Mouse (Mus musculus): ENCODE measurements around the gene Grid2.

The Grid2 gene

DNA sequence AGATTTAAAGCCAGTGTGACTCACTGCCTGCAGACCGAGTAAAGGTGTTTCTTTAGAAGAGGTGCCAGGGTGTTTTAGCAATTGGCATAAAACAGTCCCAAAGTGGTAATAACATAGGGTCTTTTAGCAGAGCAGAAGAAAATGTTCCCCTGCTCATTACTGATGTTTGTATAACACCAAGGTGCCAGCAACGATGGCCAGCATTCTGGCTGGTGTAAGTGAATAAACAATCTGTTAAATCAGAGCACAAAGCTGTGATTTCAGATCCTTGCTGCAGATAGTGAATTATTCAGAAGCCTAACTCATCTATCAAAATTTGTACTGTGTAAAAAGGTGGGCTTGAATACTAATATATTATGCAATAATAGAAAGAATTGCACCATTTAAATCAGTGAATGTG, 353.9 kb downstream of the Grid2 start:
- DNase-seq (ENCODE audit: low spot score): no peak

DNA sequence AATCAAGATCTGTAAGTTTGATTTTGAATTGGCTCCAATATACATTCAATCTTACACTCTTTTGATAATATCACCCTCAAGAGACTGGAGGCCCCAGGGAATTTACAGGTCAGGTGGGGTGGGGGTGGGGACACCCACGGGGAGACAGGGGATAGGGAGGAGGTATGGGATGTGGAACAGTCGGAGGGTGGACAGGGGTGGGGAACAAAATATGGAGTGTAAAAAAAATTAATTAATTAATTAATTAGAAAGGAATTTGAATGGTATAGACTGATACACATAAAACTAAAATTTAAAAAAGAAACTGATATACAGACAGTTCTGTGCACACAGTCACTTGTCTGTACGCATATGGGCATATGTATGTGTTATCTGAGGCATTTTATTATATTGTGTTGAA, 380.3 kb downstream of the Grid2 start:
- no peak for DNase-seq (ENCODE audit: low spot score)

DNA sequence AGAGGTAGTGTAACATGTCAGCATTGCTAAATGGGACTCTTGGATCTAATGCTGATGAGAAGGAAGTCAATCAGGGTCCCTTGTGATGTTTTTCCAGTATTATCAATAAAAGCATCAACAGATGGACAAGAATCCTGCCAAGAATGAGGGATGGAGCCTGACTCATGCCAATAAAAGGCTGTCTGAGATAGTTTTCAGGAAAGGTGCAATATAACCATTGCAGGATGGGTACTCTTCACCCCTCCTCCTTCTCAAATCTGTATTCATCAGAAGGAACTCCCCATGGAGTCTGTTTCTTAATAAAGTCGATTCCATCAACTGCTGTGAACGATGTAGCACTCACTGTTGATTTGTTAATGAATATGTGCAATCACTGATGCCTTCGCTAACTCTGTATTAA, 403.7 kb downstream of the Grid2 start:
- DNase-seq (ENCODE audit: low spot score): no peak

DNA sequence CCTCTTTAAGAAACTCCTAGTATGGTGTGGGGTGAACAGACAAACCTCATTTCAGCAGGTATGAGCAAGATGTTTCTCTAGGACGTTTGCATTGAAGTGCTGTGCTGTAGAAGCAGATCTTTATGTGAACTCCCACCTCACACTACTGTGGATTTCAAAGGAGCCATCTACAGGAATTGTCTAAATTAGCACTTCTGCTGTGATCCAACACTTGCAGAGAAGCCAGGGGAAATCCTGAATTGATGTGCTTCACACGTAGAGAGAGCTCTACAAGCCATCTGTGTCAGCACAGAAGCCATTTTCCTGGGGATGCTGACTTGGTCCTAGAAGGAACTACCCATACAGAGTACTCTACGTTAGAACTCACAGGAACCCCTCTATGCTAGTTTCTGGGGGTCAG, 430.0 kb downstream of the Grid2 start:
- DNase-seq (ENCODE audit: low spot score): no peak

- DNase-seq (ENCODE audit: low spot score): no peak
These were observed 446.0 kb downstream of the Grid2 start for GRCm38 (mm10) chr6:63701684-63702083.

- no peak for DNase-seq (ENCODE audit: low spot score)
These were observed 478.1 kb downstream of the Grid2 start for GRCm38 (mm10) chr6:63733740-63734139.

DNA sequence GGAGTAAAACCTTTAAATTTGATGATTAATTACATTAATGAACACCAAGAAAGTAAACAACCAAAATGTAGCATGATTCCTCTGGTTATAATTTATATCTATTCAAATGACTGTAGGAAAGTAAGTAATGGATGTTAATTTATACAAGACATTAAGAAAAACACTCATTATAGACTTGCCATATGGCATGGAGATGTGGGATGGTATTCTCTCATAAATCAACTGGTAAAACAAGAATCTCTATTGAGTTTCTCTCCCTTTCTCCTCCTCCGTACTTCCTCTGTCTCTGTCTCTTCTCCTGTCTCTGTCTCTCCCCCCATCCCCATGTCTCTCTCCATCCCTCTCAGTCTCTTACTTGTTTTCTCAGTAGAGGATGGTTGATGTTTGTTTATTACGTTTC, 506.9 kb downstream of the Grid2 start:
- no peak for DNase-seq (ENCODE audit: low spot score)

GRCm38 (mm10) chr6:63794679-63795078, 539.0 kb downstream of the Grid2 start:
- DNase-seq (ENCODE audit: low spot score): no peak

- DNase-seq (ENCODE audit: low spot score): no peak
These were observed 564.6 kb downstream of the Grid2 start for GRCm38 (mm10) chr6:63820236-63820635.

- DNase-seq (ENCODE audit: low spot score): no peak
These were observed 607.0 kb downstream of the Grid2 start for GRCm38 (mm10) chr6:63862628-63863027.

- DNase-seq (ENCODE audit: low spot score): no peak
These were observed 621.5 kb downstream of the Grid2 start for GRCm38 (mm10) chr6:63877088-63877764.

GRCm38 (mm10) chr6:63877765-63878345, 622.2 kb downstream of the Grid2 start:
- no peak for DNase-seq (ENCODE audit: low spot score)

- no peak for DNase-seq (ENCODE audit: low spot score)
These were observed 639.0 kb downstream of the Grid2 start for GRCm38 (mm10) chr6:63894714-63895113.

DNA sequence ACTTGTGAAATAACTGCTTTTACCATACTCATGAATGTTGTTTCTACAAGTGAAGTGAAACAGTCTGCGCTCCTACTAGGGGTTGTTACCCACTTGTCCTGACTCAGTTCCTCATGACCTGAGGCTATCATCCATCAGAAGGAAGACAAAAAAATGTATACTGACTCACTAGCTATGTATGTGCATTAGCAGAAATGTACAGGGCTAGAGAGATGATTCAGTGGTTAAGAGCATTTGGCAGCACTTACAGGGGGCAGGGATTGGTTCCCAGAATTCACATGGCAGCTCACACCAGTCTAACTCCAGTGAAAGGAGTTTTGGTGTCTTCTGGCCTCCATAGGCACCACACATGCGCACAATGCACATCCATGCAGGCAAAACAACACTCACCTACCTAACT, 642.5 kb downstream of the Grid2 start:
- no peak for DNase-seq (ENCODE audit: low spot score)

DNA sequence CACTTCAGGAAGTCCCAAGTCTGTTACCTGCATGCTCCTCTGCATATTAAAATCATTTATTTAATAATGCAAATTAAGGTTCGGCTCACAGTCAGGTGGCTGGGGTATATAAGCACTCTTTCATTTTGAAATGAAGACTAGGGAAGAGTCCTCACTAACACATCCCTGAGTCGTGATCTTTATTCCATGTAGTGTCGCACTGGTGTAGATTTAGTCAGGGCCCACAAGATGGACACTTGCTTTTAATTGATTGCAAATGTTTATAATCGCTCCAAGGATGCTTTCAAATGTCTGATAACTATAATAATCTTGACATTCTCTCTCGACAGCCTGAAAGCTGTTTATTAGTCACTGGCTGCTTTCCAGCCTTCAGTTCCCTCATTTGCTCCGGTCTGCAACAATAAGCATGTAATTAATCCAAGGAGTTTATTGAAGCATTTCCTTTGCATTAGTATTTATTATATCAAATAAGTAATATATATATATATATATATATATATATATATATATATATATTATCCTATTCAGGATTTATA, 661.4 kb downstream of the Grid2 start:
- DNase-seq (ENCODE audit: low spot score): no peak

GRCm38 (mm10) chr6:63921951-63922350, 666.3 kb downstream of the Grid2 start:
- no peak for DNase-seq (ENCODE audit: low spot score)

DNA sequence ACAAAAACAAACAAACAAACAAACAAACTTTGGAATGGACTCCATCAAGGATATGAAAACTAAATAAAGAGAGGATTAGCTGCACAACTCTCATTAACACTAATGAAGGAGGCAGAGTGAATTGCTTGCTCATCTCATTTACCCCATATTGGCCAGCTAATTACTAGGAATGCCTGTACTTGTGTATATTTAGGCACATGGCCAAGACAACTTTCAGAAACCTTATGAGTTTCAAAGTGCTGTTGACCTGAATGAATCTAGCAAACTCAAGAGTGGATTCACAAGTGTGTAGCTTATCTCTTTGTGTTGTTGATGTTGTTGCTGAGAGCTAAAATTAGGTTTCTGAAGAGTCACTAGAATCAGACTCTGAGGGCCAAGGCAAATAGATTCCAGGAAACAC, 675.5 kb downstream of the Grid2 start:
- DNase-seq (ENCODE audit: low spot score): no peak

GRCm38 (mm10) chr6:63946721-63947120, 691.0 kb downstream of the Grid2 start:
- DNase-seq (ENCODE audit: low spot score): no peak

GRCm38 (mm10) chr6:63963789-63964188, 708.1 kb downstream of the Grid2 start:
- DNase-seq (ENCODE audit: low spot score): no peak

- no peak for DNase-seq (ENCODE audit: low spot score)
These were observed 708.6 kb downstream of the Grid2 start for GRCm38 (mm10) chr6:63964269-63964668.

DNA sequence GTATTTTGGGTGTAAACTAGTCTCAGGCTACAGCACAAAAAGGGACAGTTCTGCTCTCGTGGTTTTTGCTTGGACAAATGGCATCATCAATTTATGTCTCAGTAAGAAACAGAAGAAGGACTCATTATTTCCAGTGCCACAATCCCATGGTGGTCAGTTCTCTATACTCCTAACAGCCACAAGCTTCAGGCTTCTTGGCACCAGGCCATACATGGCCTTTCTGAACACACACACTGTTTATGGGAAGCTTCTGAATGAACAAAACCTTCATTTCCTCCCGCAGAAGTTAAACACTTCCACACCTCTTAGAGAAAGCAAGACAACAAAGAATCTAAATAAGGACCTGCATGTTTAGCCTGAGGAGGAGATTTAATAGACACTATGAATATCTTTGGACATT, 709.1 kb downstream of the Grid2 start:
- DNase-seq (ENCODE audit: low spot score): no peak

DNA sequence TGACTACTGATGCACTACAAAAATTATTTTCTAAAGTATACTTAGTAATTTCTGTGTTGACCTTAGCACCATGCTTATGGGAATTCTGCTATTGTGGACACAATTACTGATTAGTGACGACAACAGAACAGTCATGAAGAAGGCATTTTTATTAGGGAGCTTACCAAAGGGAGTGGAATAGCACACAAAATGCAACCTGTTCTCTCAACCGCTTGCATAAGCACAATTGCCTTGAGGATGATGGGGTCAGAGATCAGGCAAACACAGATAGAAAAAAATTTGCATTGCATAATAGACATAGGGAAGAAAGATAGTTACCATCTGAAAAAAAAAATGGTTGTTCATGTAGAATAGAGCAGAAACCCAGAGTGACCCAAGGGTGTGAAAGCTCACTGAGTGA, 790.4 kb downstream of the Grid2 start:
- DNase-seq (ENCODE audit: low spot score): no peak

DNA sequence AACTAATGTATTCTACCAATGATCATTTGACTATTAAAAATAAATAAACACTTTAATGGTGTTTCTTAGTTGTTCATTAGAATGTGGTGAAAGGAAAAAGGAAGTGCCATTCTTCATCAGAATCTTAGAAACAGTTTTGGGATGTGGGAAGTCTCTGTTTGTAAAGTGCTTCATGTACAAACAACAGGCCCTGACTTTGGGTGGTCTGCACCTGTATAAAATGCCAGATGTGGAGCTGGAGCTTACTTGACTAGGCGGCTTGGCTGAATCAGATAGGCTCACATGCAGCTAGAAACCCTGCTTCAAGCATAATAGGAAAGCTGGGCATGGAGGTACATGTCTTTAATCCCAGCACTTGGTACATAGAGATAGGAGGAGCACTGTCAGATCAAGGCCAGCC, 791.1 kb downstream of the Grid2 start:
- DNase-seq (ENCODE audit: low spot score): no peak

DNA sequence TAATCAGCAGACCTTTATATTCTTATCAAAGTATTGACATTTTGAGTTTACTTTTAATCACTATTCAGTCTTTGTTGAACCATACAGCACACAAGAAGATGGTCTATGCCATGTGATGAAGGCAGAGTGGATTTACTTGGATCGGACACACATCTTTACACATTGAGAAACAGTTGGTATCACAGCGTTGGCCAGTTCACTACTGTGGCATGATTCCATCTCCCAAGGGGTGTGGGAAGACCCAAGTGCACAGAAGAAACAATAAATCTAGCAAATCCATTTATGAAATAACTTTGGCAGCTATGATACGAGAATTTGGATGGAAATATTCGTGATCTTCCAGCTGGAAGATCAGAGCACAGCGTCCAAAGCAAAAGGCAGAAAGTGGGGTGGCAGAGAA, 792.3 kb downstream of the Grid2 start:
- DNase-seq (ENCODE audit: low spot score): no peak

Data from urinary bladder, postnatal 14 days (tissue).